Mouse (Mus musculus): ENCODE results near the gene Iqcn. TPM values are rescaled to one million over a fixed set of nuclear protein-coding genes. Genes with fewer than 3 reads are reported as not detected.

Gene Iqcn
- polyA plus RNA-seq, 1 experiment from 2014 or later = 0.04 TPM

GRCm38 (mm10) chr8:70687576-70687975, 15.7 kb upstream of the Iqcn start:
- DNase-seq (peak; percentile 84), ATAC-seq (ENCODE audit: insufficient read depth) (no peak)
- Histone ChIP-seq H3K36me3 (ENCODE audit: insufficient read depth) (no peaks in the 10 kb centered on the region), H3K27me3 (ENCODE audit: insufficient read depth, low read length) (no peaks in the 10 kb centered on the region), H3K27ac (ENCODE audit: low read depth) (peak overlapping the region; percentile 58; the same call in 1 of the 2 replicates), H3K4me1 (ENCODE audit: insufficient read depth) (peaks cover 12% of the 10 kb centered on the region), H3K4me2 (peak overlapping the region; percentile 15; the same call in 1 of the 2 replicates), H3K4me3 (ENCODE audit: low read depth, low read length) (no peak overlapping the region), H3K9me3 (ENCODE audit: low read depth, low read length) (no peaks in the 10 kb centered on the region), H3K9ac (0 out of 2 replicates have a peak overlapping the region, but pooled peaks have one; percentile 3)
- no peak for TF ChIP-seq CTCF (IDR thresholded peaks at IDR 0.05; ENCODE audit: low read depth)
- WGBS = 67% methylated on average over 8 of the region's 8 CpGs

- H3K9ac ChIP-seq = no peak overlapping the region
- H3K4me1 ChIP-seq (ENCODE audit: insufficient read depth) = peaks cover 12% of the 10 kb centered on the region
- DNase-seq = no peak
- H3K27me3 ChIP-seq (ENCODE audit: insufficient read depth, low read length) = no peaks in the 10 kb centered on the region
- H3K4me2 ChIP-seq = no peak overlapping the region
- no peak for TF ChIP-seq CTCF (IDR thresholded peaks at IDR 0.05; ENCODE audit: low read depth)
- peak overlapping the region; percentile 58; the same call in 1 of the 2 replicates for H3K27ac ChIP-seq (ENCODE audit: low read depth)
- WGBS = 85% methylated on average over 3 of the region's 3 CpGs
- H3K9me3 ChIP-seq (ENCODE audit: low read depth, low read length) = no peaks in the 10 kb centered on the region
- no peak overlapping the region for H3K4me3 ChIP-seq (ENCODE audit: low read depth, low read length)
- H3K36me3 ChIP-seq (ENCODE audit: insufficient read depth) = no peaks in the 10 kb centered on the region
- ATAC-seq (ENCODE audit: insufficient read depth) = no peak
These were observed 15.1 kb upstream of the Iqcn start for GRCm38 (mm10) chr8:70688136-70688535.

GRCm38 (mm10) chr8:70689892-70690390, 13.3 kb upstream of the Iqcn start:
- DNase-seq (no peak), ATAC-seq (ENCODE audit: insufficient read depth) (no peak)
- no peak for TF ChIP-seq CTCF (IDR thresholded peaks at IDR 0.05; ENCODE audit: low read depth)
- H3K36me3 ChIP-seq (ENCODE audit: insufficient read depth) = no peaks in the 10 kb centered on the region
- 72% methylated on average over 5 of the region's 5 CpGs for WGBS
- no peak overlapping the region for H3K4me2 ChIP-seq
- no peaks in the 10 kb centered on the region for H3K27me3 ChIP-seq (ENCODE audit: insufficient read depth, low read length)
- no peak overlapping the region for H3K27ac ChIP-seq (ENCODE audit: low read depth)
- no peaks in the 10 kb centered on the region for H3K9me3 ChIP-seq (ENCODE audit: low read depth, low read length)
- H3K4me1 ChIP-seq (ENCODE audit: insufficient read depth) = peaks cover 12% of the 10 kb centered on the region
- no peak overlapping the region for H3K9ac ChIP-seq
- H3K4me3 ChIP-seq (ENCODE audit: low read depth, low read length) = no peak overlapping the region

- no peaks in the 10 kb centered on the region for H3K27me3 ChIP-seq (ENCODE audit: insufficient read depth, low read length)
- peak overlapping the region; percentile 30 for H3K4me3 ChIP-seq (ENCODE audit: low read depth, low read length)
- ATAC-seq (ENCODE audit: insufficient read depth) (no peak), DNase-seq (no peak)
- H3K9ac ChIP-seq = peak overlapping the region; percentile 55
- H3K27ac ChIP-seq (ENCODE audit: low read depth) = peak overlapping the region; percentile 87
- 56% methylated on average over 4 of the region's 4 CpGs for WGBS
- TF ChIP-seq CTCF (IDR thresholded peaks at IDR 0.05; ENCODE audit: low read depth) = no peak
- H3K4me2 ChIP-seq = peak overlapping the region; percentile 72
- H3K4me1 ChIP-seq (ENCODE audit: insufficient read depth) = peaks cover 20% of the 10 kb centered on the region
- no peaks in the 10 kb centered on the region for H3K36me3 ChIP-seq (ENCODE audit: insufficient read depth)
- H3K9me3 ChIP-seq (ENCODE audit: low read depth, low read length) = no peaks in the 10 kb centered on the region
These were observed 12.0 kb upstream of the Iqcn start for GRCm38 (mm10) chr8:70691230-70691629.

GRCm38 (mm10) chr8:70691727-70692231, 11.5 kb upstream of the Iqcn start:
- no peaks in the 10 kb centered on the region for H3K36me3 ChIP-seq (ENCODE audit: insufficient read depth)
- WGBS = under 1% methylated on average over 20 of the region's 20 CpGs
- H3K4me1 ChIP-seq (ENCODE audit: insufficient read depth) = peaks cover 24% of the 10 kb centered on the region
- no peak for TF ChIP-seq CTCF (IDR thresholded peaks at IDR 0.05; ENCODE audit: low read depth)
- peak overlapping the region; percentile 30 for H3K4me3 ChIP-seq (ENCODE audit: low read depth, low read length)
- H3K9me3 ChIP-seq (ENCODE audit: low read depth, low read length) = no peaks in the 10 kb centered on the region
- peak; percentile 39 for ATAC-seq (ENCODE audit: insufficient read depth)
- H3K9ac ChIP-seq = peak overlapping the region; percentile 55
- peak overlapping the region; percentile 87 for H3K27ac ChIP-seq (ENCODE audit: low read depth)
- no peaks in the 10 kb centered on the region for H3K27me3 ChIP-seq (ENCODE audit: insufficient read depth, low read length)
- peak overlapping the region; percentile 72 for H3K4me2 ChIP-seq
- peak; percentile 76 for DNase-seq

GRCm38 (mm10) chr8:70693636-70694035, 9.6 kb upstream of the Iqcn start:
- TF ChIP-seq CTCF (IDR thresholded peaks at IDR 0.05; ENCODE audit: low read depth) = no peak
- H3K9ac ChIP-seq = no peak overlapping the region
- peaks cover 35% of the 10 kb centered on the region for H3K4me1 ChIP-seq (ENCODE audit: insufficient read depth)
- no peak overlapping the region for H3K4me3 ChIP-seq (ENCODE audit: low read depth, low read length)
- H3K9me3 ChIP-seq (ENCODE audit: low read depth, low read length) = no peaks in the 10 kb centered on the region
- no peak for DNase-seq
- H3K4me2 ChIP-seq = no peak overlapping the region
- no peaks in the 10 kb centered on the region for H3K36me3 ChIP-seq (ENCODE audit: insufficient read depth)
- 66% methylated on average over 5 of the region's 5 CpGs for WGBS
- ATAC-seq (ENCODE audit: insufficient read depth) = no peak
- no peaks in the 10 kb centered on the region for H3K27me3 ChIP-seq (ENCODE audit: insufficient read depth, low read length)
- no peak overlapping the region for H3K27ac ChIP-seq (ENCODE audit: low read depth)

GRCm38 (mm10) chr8:70695318-70696018, 7.8 kb upstream of the Iqcn start:
- Histone ChIP-seq H3K4me1 (ENCODE audit: insufficient read depth) (peaks cover 35% of the 10 kb centered on the region), H3K4me2 (peak overlapping the region; percentile 59), H3K27me3 (ENCODE audit: insufficient read depth, low read length) (no peaks in the 10 kb centered on the region), H3K9ac (peak overlapping the region; percentile 37), H3K4me3 (ENCODE audit: low read depth, low read length) (no peak overlapping the region), H3K9me3 (ENCODE audit: low read depth, low read length) (no peaks in the 10 kb centered on the region), H3K27ac (ENCODE audit: low read depth) (peak overlapping the region; percentile 95), H3K36me3 (ENCODE audit: insufficient read depth) (no peaks in the 10 kb centered on the region)
- ATAC-seq (ENCODE audit: insufficient read depth) (no peak), DNase-seq (peak; percentile 70)
- 31% methylated on average over 32 of the region's 32 CpGs for WGBS
- no peak for TF ChIP-seq CTCF (IDR thresholded peaks at IDR 0.05; ENCODE audit: low read depth)
